Mouse (Mus musculus): Measurements from ENCODE around the gene Gas2l2.

- TF ChIP-seq CTCF (IDR thresholded peaks at IDR 0.05; ENCODE audit: low read depth, low read length) (no peak), POLR2A (IDR thresholded peaks at IDR 0.05; ENCODE audit: extremely low read depth, insufficient read depth, low read length) (no peak)
Measured at GRCm38 (mm10) chr11:83421305-83421704, 8.0 kb downstream of the Gas2l2 start.

Measured in liver, adult 2 months (tissue).